26 mouse cellular contexts compared by ENCODE assay signal in the genomic region with DNA sequence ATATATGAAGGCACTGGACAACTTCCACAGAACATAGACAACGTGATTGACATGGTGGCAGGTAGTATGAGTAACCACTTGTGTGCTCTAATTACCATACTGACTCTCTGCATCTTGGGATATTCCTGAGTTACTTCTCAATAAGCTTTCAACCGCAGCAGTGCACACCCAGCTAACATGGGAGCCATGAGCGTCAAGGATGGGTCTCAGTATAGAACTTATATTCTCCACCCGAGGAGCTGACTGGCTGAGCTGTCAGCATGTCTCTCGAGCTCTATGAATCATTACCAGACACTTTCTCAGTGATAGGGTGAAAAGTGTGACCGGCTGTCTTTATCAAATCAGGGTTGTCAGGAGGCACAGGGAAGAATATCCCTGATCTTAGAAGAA. TPM values are rescaled to one million over a fixed set of nuclear protein-coding genes. Genes with fewer than 3 reads are reported as not detected.
A peak's percentile ranks its signal among the peaks of the same experiment; 100 is the strongest.
DNase-seq lines count a peak whose midpoint lies in the region; ATAC-seq lines count a peak whose summit lies in the region.
"Had no signal": no experiment of that assay in that cellular context is flagged by ENCODE, and none has a peak within 500 bp of the region (broad histone marks: within the 10 kb centered on the region; RNA-seq: fewer than 3 reads in every experiment).

No protein-coding gene starts in this region.

- H3K4me2 ChIP-seq in heart, embryonic 14.5 days (ENCODE audit: low read length) = peak overlapping the region; percentile 52
- H3K4me2 ChIP-seq in lung, embryonic 15.5 days = peak overlapping the region; percentile 43
- peak overlapping the region; percentile 54 for H3K4me2 ChIP-seq in intestine, embryonic 16.5 days (ENCODE audit: low read depth, low read length)
- H3K4me2 ChIP-seq in stomach, embryonic 16.5 days (ENCODE audit: low read depth, low read length) = peak overlapping the region; percentile 40
- H3K4me2 ChIP-seq: midbrain, embryonic 13.5 days had no signal

- no peaks in the 10 kb centered on the region for H3K9me3 ChIP-seq in heart, embryonic 14.5 days (ENCODE audit: control insufficient read depth, low read length)
- no peaks in the 10 kb centered on the region for H3K9me3 ChIP-seq in lung, embryonic 15.5 days
- H3K9me3 ChIP-seq in intestine, embryonic 16.5 days (ENCODE audit: control insufficient read depth, low read length) = no peaks in the 10 kb centered on the region
- no peaks in the 10 kb centered on the region for H3K9me3 ChIP-seq in stomach, embryonic 16.5 days (replicated peaks; ENCODE audit: control insufficient read depth, low read length)
- H3K9me3 ChIP-seq: embryonic facial prominence, embryonic 15.5 days; midbrain, embryonic 13.5 days had no signal

- peaks cover 9 to 10% of the 10 kb centered on the region in 2 experiments for H3K4me1 ChIP-seq in heart, embryonic 14.5 days (ENCODE audit: control insufficient read depth in 2 of 2, insufficient read depth in 2 of 2, low read length in 2 of 2)
- H3K4me1 ChIP-seq in lung, embryonic 15.5 days = peaks cover 13% of the 10 kb centered on the region
- H3K4me1 ChIP-seq in intestine, embryonic 16.5 days (ENCODE audit: control insufficient read depth, insufficient read depth, low read length) = peaks cover 7% of the 10 kb centered on the region
- peaks cover 7% of the 10 kb centered on the region for H3K4me1 ChIP-seq in stomach, embryonic 16.5 days (ENCODE audit: control insufficient read depth, insufficient read depth, low read length)

- H3K4me3 ChIP-seq in heart, embryonic 14.5 days (ENCODE audit: control insufficient read depth in 1 of 2, insufficient read depth in 1 of 2, low read depth in 1 of 2, low read length in 2 of 2) = no peak overlapping the region
- H3K4me3 ChIP-seq in lung, embryonic 15.5 days = no peak overlapping the region
- H3K4me3 ChIP-seq in intestine, embryonic 16.5 days (ENCODE audit: low read length) = peak overlapping the region; percentile 9; the same call in 1 of the 2 replicates
- H3K4me3 ChIP-seq in stomach, embryonic 16.5 days (replicated peaks; ENCODE audit: low read length) = peak overlapping the region; percentile 11; the same call in 1 of the 2 replicates
- H3K4me3 ChIP-seq: layer of hippocampus, adult 2 months; midbrain, embryonic 13.5 days had no signal

- 20% methylated on average over 6 of the region's 6 CpGs for WGBS in heart, embryonic 14.5 days
- 21% methylated on average over 6 of the region's 6 CpGs for WGBS in lung, embryonic 15.5 days
- 49% methylated on average over 6 of the region's 6 CpGs for WGBS in intestine, embryonic 16.5 days
- 49% methylated on average over 6 of the region's 6 CpGs for WGBS in stomach, embryonic 16.5 days

- no peak overlapping the region for H3K27ac ChIP-seq in heart, embryonic 14.5 days (replicated peaks in 1 of 2; ENCODE audit: control insufficient read depth in 1 of 2, insufficient read depth in 1 of 2, low read depth in 2 of 2, low read length in 2 of 2)
- H3K27ac ChIP-seq in lung, embryonic 15.5 days = no peak overlapping the region
- no peak overlapping the region for H3K27ac ChIP-seq in intestine, embryonic 16.5 days (ENCODE audit: low read length)
- no peak overlapping the region for H3K27ac ChIP-seq in stomach, embryonic 16.5 days (ENCODE audit: low read length)
- H3K27ac ChIP-seq: embryonic facial prominence, embryonic 15.5 days; hindbrain, embryonic 14.5 days; layer of hippocampus, adult 2 months had no signal

- H3K36me3 ChIP-seq in heart, embryonic 14.5 days (ENCODE audit: control insufficient read depth, insufficient read depth, low read length) = no peaks in the 10 kb centered on the region
- H3K36me3 ChIP-seq in lung, embryonic 15.5 days = no peaks in the 10 kb centered on the region
- no peaks in the 10 kb centered on the region for H3K36me3 ChIP-seq in intestine, embryonic 16.5 days (ENCODE audit: control insufficient read depth, insufficient read depth, low read length)
- H3K36me3 ChIP-seq in stomach, embryonic 16.5 days (ENCODE audit: control insufficient read depth, insufficient read depth, low read length) = no peaks in the 10 kb centered on the region
- H3K36me3 ChIP-seq: embryonic facial prominence, embryonic 15.5 days; G1E; midbrain, embryonic 13.5 days had no signal

- no peak overlapping the region for H3K9ac ChIP-seq in heart, embryonic 14.5 days (ENCODE audit: low read length)
- no peak overlapping the region for H3K9ac ChIP-seq in lung, embryonic 15.5 days
- H3K9ac ChIP-seq in intestine, embryonic 16.5 days (ENCODE audit: low read depth, low read length) = no peak overlapping the region
- 0 out of 2 replicates have a peak overlapping the region, but pooled peaks have one; percentile 31 for H3K9ac ChIP-seq in stomach, embryonic 16.5 days (ENCODE audit: low read length)
- H3K9ac ChIP-seq: embryonic facial prominence, embryonic 15.5 days; hindbrain, embryonic 14.5 days; midbrain, embryonic 13.5 days had no signal

- DNase-seq in heart, adult 8-10 months (ENCODE audit: low spot score) = no peak
- DNase-seq in lung, adult 18-20 months = no peak
- no peak for DNase-seq in gastrocnemius, postnatal 10 days
- DNase-seq: adrenal gland, postnatal 36 days; B cell, adult 2 months; cerebellum, adult 9-11 months; gastrocnemius, postnatal 25 days; heart, postnatal 36 days; kidney, postnatal 25 days; lung, adult 2 months; right cerebral cortex, postnatal 25 days; thymus, adult 2 months; thymus, postnatal 4 days had no signal

- ATAC-seq in heart, embryonic 14.5 days (ENCODE audit: insufficient number of reproducible peaks, insufficient read depth, low FRiP score, low read depth) = no peak
- ATAC-seq in lung, embryonic 15.5 days (ENCODE audit: borderline replicate concordance, extremely low read depth, low FRiP score, low TSS enrichment) = no peak
- peak; percentile 88 for ATAC-seq in intestine, embryonic 16.5 days
- ATAC-seq in stomach, embryonic 16.5 days (ENCODE audit: insufficient read depth, low FRiP score) = no peak
- ATAC-seq: forebrain, embryonic 14.5 days; inflammation-experienced regulatory T-cells, adult 6 months; midbrain, embryonic 13.5 days; Patski had no signal

- H3K27me3 ChIP-seq in heart, embryonic 14.5 days (ENCODE audit: control insufficient read depth, insufficient read depth, low read length) = no peaks in the 10 kb centered on the region
- no peaks in the 10 kb centered on the region for H3K27me3 ChIP-seq in lung, embryonic 15.5 days
- H3K27me3 ChIP-seq in intestine, embryonic 16.5 days (replicated peaks; ENCODE audit: control insufficient read depth, insufficient read depth, low read length) = no peaks in the 10 kb centered on the region
- H3K27me3 ChIP-seq in stomach, embryonic 16.5 days (ENCODE audit: control insufficient read depth, insufficient read depth, low read length) = no peaks in the 10 kb centered on the region
- H3K27me3 ChIP-seq: CH12.LX; embryonic facial prominence, embryonic 15.5 days; midbrain, embryonic 13.5 days; Patski had no signal

RNA-seq across cellular contexts. Expression of gene Adgrl2, which starts 18.3 kb away (rescaled TPM):
- polyA plus RNA-seq in heart, embryonic 14.5 days (2014; fragmentation: Nextera tagmentation; extraction: Ambion mirVana) = 47.1 and 49.2 TPM in 2 replicates
- 10 to 100 TPM; 49.7 to 58.2 (median 51.3) TPM for total RNA-seq in heart, adult 8-10 months (2022)
- 61.5 and 62.1 TPM in 2 replicates for polyA plus RNA-seq in lung, embryonic 15.5 days (2015; fragmentation: Nextera tagmentation; extraction: Ambion mirVana)
- polyA plus RNA-seq in intestine, embryonic 16.5 days (2015; fragmentation: Nextera tagmentation; extraction: Ambion mirVana) = 24.4 and 26.8 TPM in 2 replicates
- 36.7 and 39.6 TPM in 2 replicates for polyA plus RNA-seq in stomach, embryonic 16.5 days (2015; fragmentation: Nextera tagmentation; extraction: Ambion mirVana)
- 10 to 100 TPM; 44.1 to 51.1 TPM for total RNA-seq in gastrocnemius, postnatal 10 days (2021)
- polyA plus RNA-seq: G1E had no signal

Comparison
In these comparisons a context has a peak if more than half of its experiments do, and no peak if none do; other contexts are left out.
1. H3K4me3 ChIP-seq: peak in intestine, embryonic 16.5 days (single experiment) and stomach, embryonic 16.5 days (single experiment); none in heart, embryonic 14.5 days (0 of 2) and lung, embryonic 15.5 days (single experiment).
2. Peak in every context shown above with its lines, with median percentiles within 50 percentile points of each other: H3K4me2 ChIP-seq.